Mouse (Mus musculus): ENCODE results near the gene Chmp4b.

- TF ChIP-seq CTCF (IDR thresholded peaks at IDR 0.05; ENCODE audit: low read depth) = no peak
- no peak for TF ChIP-seq EP300 (IDR thresholded peaks at IDR 0.05; ENCODE audit: low read depth)
These were observed 80.4 kb downstream of the Chmp4b start for GRCm38 (mm10) chr2:154731916-154732315.
